17 mouse cellular contexts compared by ENCODE assay signal in the genomic region with DNA sequence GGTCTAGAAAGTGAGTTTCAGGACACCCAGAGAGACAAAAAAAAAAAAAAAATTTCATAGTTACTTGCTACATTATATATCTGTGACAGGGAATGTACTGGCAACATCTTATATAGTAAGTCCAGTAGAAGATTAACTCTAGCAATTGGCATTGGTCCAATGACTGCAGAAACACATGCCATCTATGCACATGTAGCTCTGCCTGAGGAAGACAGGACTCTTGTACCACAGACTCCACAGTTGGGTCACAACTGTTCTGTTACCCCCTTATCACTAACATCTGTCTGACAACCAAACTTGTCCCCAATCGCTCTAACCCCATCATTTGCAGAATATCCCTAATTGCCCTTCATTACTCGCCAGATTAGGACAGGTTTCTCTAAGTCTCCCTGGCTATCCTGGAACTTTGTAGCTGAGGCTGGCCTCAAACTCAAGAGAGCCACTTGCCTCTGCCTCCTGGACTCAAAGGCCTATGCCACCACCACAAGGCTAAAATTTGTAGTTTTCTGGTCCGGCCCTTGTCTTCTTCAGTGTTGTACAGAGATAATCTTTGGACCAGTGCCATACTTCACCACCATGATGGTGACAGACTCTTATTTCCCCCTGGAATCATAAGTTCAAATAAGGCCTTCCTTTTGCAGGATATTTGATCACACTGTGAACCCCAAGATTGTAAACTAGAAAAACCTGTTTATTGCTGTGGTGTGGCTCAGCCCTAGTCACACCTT. TPM values are rescaled to one million over a fixed set of nuclear protein-coding genes. Genes with fewer than 3 reads are reported as not detected.
DNase-seq lines count a peak whose midpoint lies in the region; ATAC-seq and TF ChIP-seq lines count a peak whose summit lies in the region.
"Had no signal": no experiment of that assay in that cellular context is flagged by ENCODE, and none has a peak within 500 bp of the region (broad histone marks: within the 10 kb centered on the region; RNA-seq: fewer than 3 reads in every experiment).

No protein-coding gene starts in this region.

- intact Hi-C loops in heart, adult 2 months (cut with DNase I): no loop called here

- DNase-seq in heart, adult 11 months: peak; percentile 4
- DNase-seq in heart, adult 2 months: no peak
- DNase-seq in midbrain, postnatal 0 days (ENCODE audit: low spot score): peak; percentile 12
- no peak for DNase-seq in adrenal gland, postnatal 4 days (ENCODE audit: low spot score in 2 of 2)
- DNase-seq in thymus, postnatal 10 days (ENCODE audit: low spot score in 2 of 2): no peak
- DNase-seq in forebrain, embryonic 11.5 days (ENCODE audit: low spot score): no peak
- DNase-seq: adrenal gland, adult 2 months; cerebellum, adult 8-10 months; heart, postnatal 4 days; thymus, postnatal 36 days had no signal

- no peaks in the 10 kb centered on the region for H3K27me3 ChIP-seq in heart, adult 2 months (ENCODE audit: control insufficient read depth, insufficient read depth, low read length)
- no peaks in the 10 kb centered on the region for H3K27me3 ChIP-seq in midbrain, postnatal 0 days (ENCODE audit: insufficient read depth, low read length)
- H3K27me3 ChIP-seq in midbrain, embryonic 13.5 days: no peaks in the 10 kb centered on the region
- H3K27me3 ChIP-seq in liver, embryonic 15.5 days: no peaks in the 10 kb centered on the region
- no peaks in the 10 kb centered on the region for H3K27me3 ChIP-seq in forebrain, embryonic 11.5 days (ENCODE audit: control insufficient read depth, insufficient read depth, low read length)
- H3K27me3 ChIP-seq: heart, embryonic 13.5 days; limb, embryonic 15.5 days; stomach, embryonic 15.5 days had no signal

- TF ChIP-seq CTCF in heart, adult 2 months (IDR thresholded peaks at IDR 0.05): no peak
- no peak for TF ChIP-seq CTCF in midbrain, postnatal 0 days (IDR thresholded peaks at IDR 0.05)

- no peaks in the 10 kb centered on the region; the same call in 1 of the 2 replicates for H3K4me1 ChIP-seq in heart, adult 2 months (ENCODE audit: control insufficient read depth, insufficient read depth, low read length)
- H3K4me1 ChIP-seq in midbrain, postnatal 0 days (ENCODE audit: insufficient read depth, low read length): no peaks in the 10 kb centered on the region
- no peaks in the 10 kb centered on the region for H3K4me1 ChIP-seq in midbrain, embryonic 13.5 days (replicated peaks)
- peaks cover 75% of the 10 kb centered on the region for H3K4me1 ChIP-seq in liver, embryonic 15.5 days (replicated peaks)
- no peaks in the 10 kb centered on the region for H3K4me1 ChIP-seq in forebrain, embryonic 11.5 days (replicated peaks; ENCODE audit: control insufficient read depth, insufficient read depth, low read length)
- H3K4me1 ChIP-seq: stomach, embryonic 15.5 days had no signal

- H3K4me3 ChIP-seq in heart, adult 2 months: no peak overlapping the region
- H3K4me3 ChIP-seq in midbrain, postnatal 0 days (ENCODE audit: low read depth, low read length): no peak overlapping the region
- H3K4me3 ChIP-seq in midbrain, embryonic 13.5 days (replicated peaks): no peak overlapping the region
- H3K4me3 ChIP-seq in liver, embryonic 15.5 days (replicated peaks): no peak overlapping the region
- no peak overlapping the region for H3K4me3 ChIP-seq in forebrain, embryonic 11.5 days (ENCODE audit: low read depth, low read length)
- H3K4me3 ChIP-seq: heart, embryonic 13.5 days; limb, embryonic 15.5 days; stomach, embryonic 15.5 days had no signal

- no peak for TF ChIP-seq POLR2A in heart, adult 2 months (IDR thresholded peaks at IDR 0.05; ENCODE audit: insufficient read depth, low read depth, low read length)

- ATAC-seq in midbrain, postnatal 0 days (ENCODE audit: low FRiP score): no peak
- ATAC-seq in midbrain, embryonic 13.5 days: no peak
- ATAC-seq in liver, embryonic 15.5 days (ENCODE audit: insufficient read depth): no peak
- no peak for ATAC-seq in forebrain, embryonic 11.5 days (replicated peaks; ENCODE audit: low FRiP score)

- H3K9ac ChIP-seq in heart, adult 2 months (ENCODE audit: low read depth, low read length): no peak overlapping the region
- H3K9ac ChIP-seq in midbrain, postnatal 0 days (replicated peaks; ENCODE audit: low read length, poor library complexity, severe bottlenecking): no peak overlapping the region
- no peak overlapping the region for H3K9ac ChIP-seq in midbrain, embryonic 13.5 days (replicated peaks)
- no peak overlapping the region for H3K9ac ChIP-seq in liver, embryonic 15.5 days
- H3K9ac ChIP-seq in forebrain, embryonic 11.5 days (ENCODE audit: low read length): no peak overlapping the region
- H3K9ac ChIP-seq: heart, embryonic 13.5 days; limb, embryonic 15.5 days; stomach, embryonic 15.5 days had no signal

- H3K27ac ChIP-seq in heart, adult 2 months: no peak overlapping the region
- H3K27ac ChIP-seq in midbrain, postnatal 0 days (ENCODE audit: low read depth, low read length): no peak overlapping the region
- H3K27ac ChIP-seq in midbrain, embryonic 13.5 days: no peak overlapping the region
- H3K27ac ChIP-seq in liver, embryonic 15.5 days (replicated peaks): peak overlapping the region; percentile 26
- H3K27ac ChIP-seq in forebrain, embryonic 11.5 days (ENCODE audit: low read depth, low read length): no peak overlapping the region
- H3K27ac ChIP-seq: heart, embryonic 13.5 days; hindbrain, postnatal 0 days; kidney, postnatal 0 days; limb, embryonic 15.5 days; stomach, embryonic 15.5 days had no signal

- H3K36me3 ChIP-seq in heart, adult 2 months (ENCODE audit: control insufficient read depth, insufficient read depth, low read length): no peaks in the 10 kb centered on the region
- H3K36me3 ChIP-seq in midbrain, postnatal 0 days (ENCODE audit: insufficient read depth, low read length): no peaks in the 10 kb centered on the region
- H3K36me3 ChIP-seq in midbrain, embryonic 13.5 days: 0 out of 2 replicates have a peak, but pooled peaks cover 6% of the 10 kb centered on the region
- peaks cover 21% of the 10 kb centered on the region for H3K36me3 ChIP-seq in liver, embryonic 15.5 days (replicated peaks)
- no peaks in the 10 kb centered on the region; the same call in 1 of the 2 replicates for H3K36me3 ChIP-seq in forebrain, embryonic 11.5 days (ENCODE audit: control insufficient read depth, insufficient read depth, low read length)
- H3K36me3 ChIP-seq: heart, embryonic 13.5 days; limb, embryonic 15.5 days; stomach, embryonic 15.5 days had no signal

- H3K4me2 ChIP-seq in midbrain, postnatal 0 days (ENCODE audit: low read depth, low read length, poor library complexity, severe bottlenecking): no peak overlapping the region
- no peak overlapping the region for H3K4me2 ChIP-seq in midbrain, embryonic 13.5 days (replicated peaks)
- no peak overlapping the region for H3K4me2 ChIP-seq in liver, embryonic 15.5 days
- H3K4me2 ChIP-seq in forebrain, embryonic 11.5 days (ENCODE audit: low read depth, low read length, severe bottlenecking): no peak overlapping the region
- H3K4me2 ChIP-seq: heart, embryonic 13.5 days; limb, embryonic 15.5 days; stomach, embryonic 15.5 days had no signal

- no peak for TF ChIP-seq EP300 in heart, adult 2 months (IDR thresholded peaks at IDR 0.05; ENCODE audit: insufficient read depth, low read depth, low read length)

- 81% methylated on average over 3 of the region's 3 CpGs for WGBS in heart, adult 2 months
- 96% methylated on average over 3 of the region's 3 CpGs for WGBS in midbrain, postnatal 0 days
- WGBS in midbrain, embryonic 13.5 days: 99% methylated on average over 3 of the region's 3 CpGs
- 38% methylated on average over 3 of the region's 3 CpGs for WGBS in liver, embryonic 15.5 days (ENCODE audit: insufficient replicate concordance)
- 93% methylated on average over 3 of the region's 3 CpGs for whole genome bisulfite sequencing in forebrain, embryonic 11.5 days

- H3K79me2 ChIP-seq in heart, adult 2 months (replicated peaks; ENCODE audit: control insufficient read depth, insufficient read depth, low read length): peaks cover 10% of the 10 kb centered on the region

- H3K9me3 ChIP-seq in midbrain, postnatal 0 days (ENCODE audit: low read length): no peaks in the 10 kb centered on the region
- no peaks in the 10 kb centered on the region for H3K9me3 ChIP-seq in midbrain, embryonic 13.5 days
- H3K9me3 ChIP-seq in liver, embryonic 15.5 days (replicated peaks): peaks cover 5% of the 10 kb centered on the region; the same call in 1 of the 2 replicates
- no peaks in the 10 kb centered on the region for H3K9me3 ChIP-seq in forebrain, embryonic 11.5 days (ENCODE audit: control insufficient read depth, low read length)
- H3K9me3 ChIP-seq: heart, embryonic 13.5 days; limb, embryonic 15.5 days; stomach, embryonic 15.5 days had no signal

RNA-seq across cellular contexts. Expression of a gene that starts 23.6 kb away (rescaled TPM):
- 10 to 100 TPM; 56.7 to 66.7 TPM for total RNA-seq in heart, adult 2 months (2021)
- polyA plus RNA-seq in heart, adult 2 months (2012; rRNA removed): 70.8 and 77.6 TPM in 2 replicates
- 45.5 and 54.4 TPM in 2 replicates for total RNA-seq in midbrain, postnatal 0 days (2014; rRNA removed)
- polyA plus RNA-seq in midbrain, postnatal 0 days (2015; fragmentation: Nextera tagmentation; extraction: Ambion mirVana): 36.8 and 37.5 TPM in 2 replicates
- polyA plus RNA-seq in midbrain, embryonic 13.5 days (2015; fragmentation: Nextera tagmentation; extraction: Ambion mirVana): 66.3 and 66.7 TPM in 2 replicates
- 88.8 and 96.4 TPM in 2 replicates for polyA plus RNA-seq in liver, embryonic 15.5 days (2015; fragmentation: Nextera tagmentation; extraction: Ambion mirVana)
- total RNA-seq in adrenal gland, postnatal 4 days (2021): 10 to 100 TPM; 88.3 to 94.1 TPM
- 77.9 and 83.7 TPM in 2 replicates for polyA plus RNA-seq in forebrain, embryonic 11.5 days (2014; fragmentation: Nextera tagmentation; extraction: Ambion mirVana)

RNA-seq across cellular contexts. Expression of a gene that starts 52.0 kb away (rescaled TPM):
- total RNA-seq in heart, adult 2 months (2021): 10 to 100 TPM; 39.5 to 47.3 TPM
- 34.6 and 47.3 TPM in 2 replicates for polyA plus RNA-seq in heart, adult 2 months (2012; rRNA removed)
- total RNA-seq in midbrain, postnatal 0 days (2014; rRNA removed): 64.0 and 68.0 TPM in 2 replicates
- 228 and 230 TPM in 2 replicates for polyA plus RNA-seq in midbrain, postnatal 0 days (2015; fragmentation: Nextera tagmentation; extraction: Ambion mirVana)
- polyA plus RNA-seq in midbrain, embryonic 13.5 days (2015; fragmentation: Nextera tagmentation; extraction: Ambion mirVana): 213 and 220 TPM in 2 replicates
- 98.0 and 119 TPM in 2 replicates for polyA plus RNA-seq in liver, embryonic 15.5 days (2015; fragmentation: Nextera tagmentation; extraction: Ambion mirVana)
- total RNA-seq in adrenal gland, postnatal 4 days (2021): 100 to 1,000 TPM; 105 to 107 TPM
- polyA plus RNA-seq in forebrain, embryonic 11.5 days (2014; fragmentation: Nextera tagmentation; extraction: Ambion mirVana): 244 and 285 TPM in 2 replicates

Comparison
In these comparisons a context has a peak if more than half of its experiments do, and no peak if none do; other contexts are left out.
1. DNase-seq: peak in heart, adult 11 months (single experiment) and midbrain, postnatal 0 days (single experiment); none in heart, adult 2 months (0 of 2), adrenal gland, postnatal 4 days (0 of 2), thymus, postnatal 10 days (0 of 2) and forebrain, embryonic 11.5 days (single experiment).